Mouse (Mus musculus) ES-Bruce4 (cell line): ENCODE measurements around the gene Apba1.

Experiments used
- CTCF ChIP-seq: IDR thresholded peaks from one replicate; pipeline ENCODE4 v1.8.1; 2011; ENCODE audit warnings: low read depth, low read length
- EP300 ChIP-seq: IDR thresholded peaks from 2 replicates; pipeline ENCODE4 v1.6.1; 2011; ENCODE audit warnings: low read depth, low read length; ENCODE audit not compliant: insufficient read depth
- POLR2A ChIP-seq: IDR thresholded peaks from one replicate; pipeline ENCODE4 v1.8.1; 2011; ENCODE audit warnings: low read length; ENCODE audit not compliant: insufficient read depth

DNA sequence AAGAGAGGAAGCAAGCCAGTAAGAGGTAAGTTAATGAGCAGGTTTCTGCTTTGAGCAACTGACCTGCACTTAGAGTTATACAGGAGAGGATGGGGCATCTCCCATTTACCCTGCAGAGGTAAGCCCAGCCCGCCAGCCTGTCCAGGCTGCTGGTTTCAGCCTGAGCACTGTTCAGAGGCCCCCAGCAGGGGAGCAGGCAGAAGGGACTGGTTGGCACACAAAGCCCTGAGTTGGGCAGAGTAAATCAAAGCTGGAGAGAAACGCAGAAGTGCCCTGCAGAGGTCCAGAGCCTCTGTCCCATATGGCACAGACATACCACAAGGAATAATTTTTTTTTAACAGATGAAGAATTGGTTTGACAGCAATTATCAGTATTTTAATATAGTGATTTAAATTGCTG is 5.4 kb downstream of the Apba1 start:
- no peak for TF ChIP-seq CTCF
- TF ChIP-seq EP300 = no peak
- no peak for TF ChIP-seq POLR2A
